Mouse (Mus musculus) T-cell, adult 66 days (primary cell): ENCODE results near the gene Kcna10. TPM values are rescaled to one million over a fixed set of nuclear protein-coding genes. Genes with fewer than 3 reads are reported as not detected.

Experiments
- total RNA-seq, 2 experiments: library from RNA; stranded (reverse); gene quantifications; 3 replicates in 1 of 2; 4 replicates in 1 of 2; pipeline ENCODE4 v1.2.4; 2023

Kcna10 gene
- not detected for total RNA-seq

DNA sequence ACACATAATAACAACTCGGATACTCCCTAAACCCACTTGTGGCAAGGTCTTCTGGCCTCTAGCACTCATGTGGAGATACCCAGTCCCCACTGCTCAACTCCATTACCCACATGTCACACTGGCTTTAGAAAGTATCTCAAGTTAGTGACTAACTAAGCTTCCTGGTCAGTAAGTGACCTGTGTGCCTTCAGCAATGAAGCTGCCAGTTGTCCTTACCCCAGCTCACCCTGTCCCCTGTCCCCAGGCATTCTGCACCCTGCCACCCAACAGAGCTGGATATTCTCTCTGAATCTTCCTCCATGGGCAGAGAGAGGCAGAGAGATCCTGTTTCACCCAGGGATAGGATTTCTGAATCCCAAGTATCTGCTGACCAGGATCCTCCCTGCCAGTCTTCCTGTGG lies at the start of gene Kcna10:
Kcna10 (plus strand) TSS at position 301 of the 400 bp plus-strand sequence.

DNA sequence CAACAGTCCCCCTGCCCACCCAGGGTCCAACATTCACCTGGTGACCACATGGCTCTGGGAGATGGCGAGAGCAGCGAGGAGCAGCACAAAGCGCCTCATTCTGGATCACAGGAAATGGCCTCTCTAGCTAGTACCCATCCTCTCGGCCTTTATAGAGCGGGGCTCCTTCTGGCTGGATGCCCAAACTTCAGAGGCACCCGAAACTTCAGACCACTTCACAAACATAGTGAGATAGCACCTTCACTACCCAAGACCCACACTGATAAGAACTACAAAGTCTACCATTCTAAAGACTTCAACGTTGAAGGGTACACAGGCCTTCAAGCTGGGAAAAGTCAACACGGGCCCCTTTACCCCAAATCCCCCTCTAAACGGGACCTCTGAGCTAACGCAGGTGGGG lies 38.8 kb downstream of the Kcna10 start, which contains the start of gene Cym:
Cym (minus strand) TSS at position 125 of the 400 bp plus-strand sequence.

DNA sequence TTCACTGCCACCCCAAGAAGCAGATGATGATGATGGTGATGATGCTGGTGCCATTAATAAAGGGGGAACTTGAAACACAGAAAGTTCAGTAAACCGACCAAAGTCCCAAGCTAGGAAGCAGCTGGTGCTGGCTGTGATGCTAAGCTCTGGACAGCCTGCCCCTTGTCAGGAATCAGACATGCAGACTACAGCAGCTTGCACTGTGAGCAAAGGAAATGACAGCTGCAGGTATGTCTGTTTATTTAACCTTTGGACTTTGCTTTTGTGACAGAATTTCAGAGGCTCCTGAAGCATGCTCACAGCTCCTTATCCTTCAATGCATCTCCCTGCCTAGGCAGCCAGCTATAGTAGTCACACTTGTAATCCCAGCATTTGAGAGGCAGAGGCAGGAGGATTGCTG lies 47.7 kb downstream of the Kcna10 start, which contains the start of gene A630076J17Rik:
A630076J17Rik (plus strand) TSS at position 88 of the 400 bp plus-strand sequence.

DNA sequence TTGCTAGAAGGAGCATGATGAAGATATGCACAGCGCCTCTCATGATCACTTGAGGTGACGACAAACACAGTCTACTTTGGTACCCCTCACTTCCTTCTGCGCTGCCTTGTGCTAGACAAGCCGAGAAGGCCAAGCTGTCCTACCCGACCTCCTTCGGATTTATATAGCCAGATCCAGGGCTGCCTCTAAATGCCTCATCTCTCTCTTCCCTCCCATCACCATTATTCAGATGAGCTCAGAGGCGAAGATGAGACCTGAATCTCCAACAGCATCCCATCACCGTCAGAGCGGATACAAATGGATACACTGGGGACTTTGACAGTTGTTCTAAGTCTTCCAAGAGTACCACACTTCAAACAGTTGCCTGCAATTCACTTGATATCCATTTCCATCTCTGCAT lies 56.8 kb downstream of the Kcna10 start, which contains the start of gene Prok1:
Prok1 (minus strand) TSS at position 101 of the 400 bp plus-strand sequence.

Other genes starting within 250 kb of the Kcna10 start
- 10 to 100 TPM; 67.8 to 74.6 TPM for gene Kcna3, start 146.9 kb upstream of the Kcna10 start, total RNA-seq
- 1 to 10 TPM; 5.9 to 6.7 TPM for gene Kcna2, start 81.9 kb upstream of the Kcna10 start, total RNA-seq
- not detected for gene Cym, start 38.7 kb downstream of the Kcna10 start, total RNA-seq
- not detected for gene A630076J17Rik, start 47.6 kb downstream of the Kcna10 start, total RNA-seq
- gene Prok1, start 56.7 kb downstream of the Kcna10 start, total RNA-seq: not detected
- 10 to 100 TPM; 45.2 to 49.5 TPM for gene Lamtor5, start 95.8 kb downstream of the Kcna10 start, total RNA-seq
- 1 to 10 TPM in 1 of 2 experiments, under 1 TPM in 1; 0.83 to 1.5 TPM for gene Slc16a4, start 108.2 kb downstream of the Kcna10 start, total RNA-seq
- gene Rbm15, start 150.6 kb downstream of the Kcna10 start, total RNA-seq: 10 to 100 TPM; 53.3 TPM